Mouse (Mus musculus) lung, postnatal 4 days (tissue): ENCODE data around the gene Sppl2a.
"Not testable (repeated sequence)": the region's sequence is repeated elsewhere in the genome, so short reads cannot be mapped to it uniquely, and the experiment has no call there.

Source experiments
- DNase-seq, 2 experiments: peaks; one replicate each; pipeline ENCODE4 v3.0.0; 2021

Sppl2a gene

DNA sequence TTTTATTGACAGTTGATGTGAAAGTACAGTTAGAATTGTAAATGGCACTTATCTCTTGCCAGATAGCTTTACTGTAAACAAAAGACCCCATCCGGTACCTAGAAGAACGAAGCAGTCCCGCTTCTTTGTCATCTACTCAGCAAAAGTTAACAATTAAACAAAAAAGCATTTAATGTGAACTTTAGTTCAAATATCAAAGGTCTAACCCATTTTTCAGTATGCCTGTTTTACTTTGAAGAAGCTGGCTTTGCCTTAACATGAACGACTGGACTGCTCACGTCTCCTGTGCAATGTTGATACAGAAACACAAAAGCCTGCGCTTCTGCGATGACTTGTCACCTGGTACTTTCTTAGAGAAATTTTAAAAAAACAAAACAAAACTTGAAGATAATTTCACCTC lies 40.7 kb downstream of the Sppl2a start:
- DNase-seq, result no peak

DNA sequence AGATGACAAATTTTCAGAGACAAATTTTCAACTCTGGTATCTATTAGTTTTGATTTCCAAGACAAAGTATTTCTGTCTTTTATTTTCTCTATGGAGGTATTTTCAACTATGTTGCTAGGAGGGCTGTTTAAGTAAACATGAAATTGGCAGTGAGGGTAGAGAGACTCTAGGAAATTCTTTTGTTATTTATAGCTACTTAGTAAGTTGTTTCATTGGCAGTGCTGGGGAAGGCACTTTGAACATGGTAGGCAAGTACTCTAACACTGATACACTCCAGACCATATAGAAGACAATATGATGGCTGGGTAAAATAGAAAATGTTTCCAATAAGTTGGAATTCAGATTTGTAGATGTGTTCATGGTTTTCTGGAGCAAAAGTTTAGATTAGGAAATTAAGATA lies 41.3 kb downstream of the Sppl2a start:
- DNase-seq, result no peak

DNA sequence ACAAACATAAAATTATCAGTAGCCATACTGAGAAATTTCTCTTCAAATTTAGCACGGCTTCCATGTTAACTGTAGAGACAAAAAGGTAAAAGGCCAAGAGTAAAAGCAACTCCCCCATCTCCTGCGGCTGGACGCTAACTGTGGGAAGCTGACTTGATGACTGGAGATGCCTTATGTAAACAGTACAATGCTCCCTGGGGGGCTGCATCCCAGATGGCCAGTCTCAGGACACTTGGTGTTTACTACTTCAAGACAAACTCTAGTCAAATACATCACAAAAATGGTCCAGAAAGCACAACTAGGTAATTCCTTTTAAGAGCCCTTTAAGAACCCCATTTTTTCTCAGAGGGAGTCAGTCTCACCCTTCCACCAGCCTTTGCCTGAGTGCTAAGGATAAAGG lies 45.9 kb downstream of the Sppl2a start:
- peak in 1 of 2 experiments; percentile 26 for DNase-seq

DNA sequence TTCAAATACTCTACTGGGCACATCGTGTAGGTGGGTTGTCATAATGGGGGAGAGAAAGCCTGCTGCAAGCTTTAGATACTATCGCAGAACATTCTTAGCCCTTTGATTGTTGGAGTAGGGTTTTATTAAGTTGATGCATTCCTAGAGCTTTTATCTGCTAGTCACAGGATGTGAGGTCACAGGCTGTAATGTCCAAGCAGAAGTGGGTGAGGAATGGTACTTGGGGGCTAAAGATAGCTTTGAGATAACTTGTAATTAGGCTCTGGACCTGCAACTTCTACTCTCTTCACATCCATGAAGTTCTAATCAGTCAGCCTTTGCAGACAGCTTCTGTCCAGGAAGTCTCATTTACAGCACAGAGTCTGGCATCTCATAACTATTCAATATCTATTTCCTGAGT lies 47.2 kb downstream of the Sppl2a start:
- DNase-seq, result no peak

DNA sequence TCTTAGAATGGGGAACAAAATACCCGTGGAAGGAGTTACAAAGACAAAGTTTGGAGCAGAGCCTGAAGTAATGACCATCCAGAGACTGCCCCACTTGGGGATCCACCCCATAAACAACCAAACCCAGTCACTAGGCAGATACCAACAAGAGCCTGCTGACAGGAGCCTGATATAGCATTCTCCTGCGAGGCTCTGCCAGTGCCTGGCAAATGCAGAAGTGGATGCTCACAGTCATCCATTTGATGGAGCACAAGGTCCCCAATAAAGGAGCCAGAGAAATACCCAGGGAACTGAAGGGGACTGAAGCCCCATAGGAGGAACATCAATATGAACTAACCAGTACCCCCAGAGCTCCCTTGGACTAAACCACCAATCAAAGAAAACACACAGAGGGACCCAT lies 50.3 kb downstream of the Sppl2a start:
- not testable (repeated sequence) for DNase-seq

DNA sequence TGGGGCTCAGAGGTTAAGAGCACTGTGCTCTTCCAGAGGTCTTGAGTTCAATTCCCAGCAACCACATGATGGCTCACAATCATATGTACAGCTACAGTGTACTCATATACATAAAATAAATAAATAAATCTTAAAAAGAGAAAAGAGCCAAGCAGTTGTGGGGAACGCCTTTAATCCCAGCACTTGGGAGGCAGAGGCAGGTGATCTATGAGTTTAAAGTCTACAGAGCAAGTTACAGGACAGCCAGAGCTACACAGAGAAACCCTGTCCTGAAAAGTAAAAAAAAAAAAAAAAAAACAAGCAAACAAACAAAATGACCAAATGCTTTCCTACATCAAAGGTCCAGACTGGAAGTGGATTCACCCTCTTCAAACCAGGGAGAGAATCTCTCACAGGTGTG lies 55.0 kb downstream of the Sppl2a start:
- no peak for DNase-seq

DNA sequence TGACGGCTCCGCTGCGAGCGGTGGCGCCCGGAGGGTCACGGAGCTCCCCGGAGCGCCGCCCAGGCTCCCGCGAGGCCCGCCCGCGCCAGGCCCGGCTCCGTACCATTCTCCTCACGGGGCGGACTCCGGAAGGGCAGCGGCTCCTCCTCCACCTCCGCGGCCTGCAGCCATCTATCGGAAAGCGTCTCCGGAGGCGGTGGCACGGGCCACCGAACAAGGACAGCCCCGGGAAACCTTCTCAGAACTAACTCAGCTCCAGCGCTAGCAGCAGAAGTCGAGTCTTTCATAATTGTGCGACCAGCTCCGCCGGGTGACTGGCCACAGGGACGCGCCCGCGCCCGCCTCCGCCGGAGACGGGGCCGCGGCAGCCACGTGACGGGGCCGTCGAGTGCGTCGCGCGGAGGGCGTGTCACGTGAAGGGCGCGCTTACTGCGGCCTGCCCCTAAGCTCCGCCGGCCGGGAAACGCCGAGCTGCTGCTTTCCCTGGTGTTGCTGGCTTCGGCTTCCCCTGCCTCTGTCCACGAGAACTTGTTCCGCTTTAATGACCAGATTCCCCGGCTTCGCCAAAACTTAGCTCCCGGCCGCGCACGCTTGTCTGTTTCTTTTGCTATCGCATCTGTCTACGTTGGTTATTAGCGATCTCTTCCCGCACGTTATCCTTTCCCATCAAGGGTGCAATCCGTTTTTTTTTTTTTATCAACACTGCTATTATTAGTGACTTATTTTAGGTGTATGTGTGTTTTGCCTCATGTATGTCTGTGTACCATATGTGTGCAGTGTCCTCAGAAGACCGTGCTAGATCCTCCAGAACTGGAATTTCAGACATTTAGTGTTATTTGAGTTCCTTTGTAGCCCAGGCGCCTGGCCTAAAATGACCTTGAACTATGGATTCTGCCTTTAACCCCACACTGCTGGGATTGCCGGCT lies 56.9 kb downstream of the Sppl2a start, which contains the start of gene Trpm7:
Gene Trpm7, minus strand, starts transcription at position 360 of the 926 bp plus-strand sequence.
- peak; percentile 93 to 97 for DNase-seq

DNA sequence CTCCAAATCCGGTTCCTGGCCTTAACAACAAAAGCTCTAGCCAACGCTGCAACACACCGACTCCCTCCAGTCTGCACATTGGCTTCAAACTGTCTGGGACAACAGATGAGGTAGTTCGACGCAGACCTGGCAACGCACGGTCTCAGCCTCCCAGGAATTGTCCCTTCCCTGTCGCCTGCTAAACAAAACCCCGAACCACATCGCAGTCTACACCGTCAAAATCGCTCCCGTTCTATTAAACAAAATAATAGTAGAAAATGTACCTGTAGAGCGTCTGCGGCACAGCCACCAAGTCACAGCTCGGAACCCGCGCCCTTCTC lies 57.6 kb downstream of the Sppl2a start:
- no peak for DNase-seq

DNA sequence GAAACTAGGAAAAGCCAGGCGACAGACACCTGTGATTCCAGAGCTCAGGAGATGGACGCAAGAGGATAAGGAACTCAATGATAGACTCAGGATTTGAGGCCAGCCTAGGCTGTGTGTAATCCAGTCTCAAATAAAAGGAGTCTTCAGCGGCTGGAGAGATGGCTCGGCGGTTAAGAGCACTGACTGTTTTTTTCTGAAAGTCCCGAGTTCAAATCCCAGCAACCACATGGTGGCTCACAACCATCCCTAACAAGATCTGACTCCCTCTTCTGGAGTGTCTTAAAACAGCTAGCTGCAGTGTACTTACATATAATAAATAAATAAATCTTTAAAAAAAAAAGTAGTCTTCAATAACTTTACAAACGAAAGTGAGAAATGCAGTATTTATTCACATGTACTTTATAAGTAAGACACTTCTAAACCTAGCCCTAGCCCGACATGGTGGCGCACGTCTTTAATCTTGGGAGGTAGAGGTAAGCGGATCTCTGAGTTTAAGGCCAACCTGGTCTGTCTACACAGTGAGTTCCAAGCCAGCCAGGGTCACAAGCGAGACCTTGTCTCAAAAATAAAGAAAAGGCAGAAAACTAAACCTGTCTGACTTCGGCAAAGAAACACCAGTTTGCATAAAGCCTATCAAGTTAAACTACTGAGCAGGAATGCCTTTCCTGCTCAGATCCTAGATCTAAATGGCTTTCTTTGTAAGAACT lies 58.1 kb downstream of the Sppl2a start:
- peak in 1 of 2 experiments; percentile 5 for DNase-seq

DNA sequence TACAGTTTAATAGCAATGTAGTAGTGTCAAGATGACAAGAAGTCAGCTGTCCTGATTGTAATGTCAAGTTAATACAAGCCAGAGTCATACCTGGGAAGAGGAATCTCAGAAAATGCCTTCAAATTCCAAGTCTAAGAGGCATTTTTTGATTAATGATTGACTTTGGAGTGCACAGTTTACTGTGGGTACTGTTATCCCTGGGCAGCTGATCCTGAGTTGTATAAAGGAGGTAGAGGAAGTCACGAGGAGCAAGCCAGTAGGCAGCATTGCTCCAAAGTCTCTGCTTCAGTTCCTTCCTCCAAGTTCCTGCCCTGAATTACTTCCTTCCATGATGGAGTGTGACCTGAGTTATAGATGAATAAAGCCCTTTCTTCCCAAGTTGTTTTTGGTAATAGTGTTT lies 66.7 kb downstream of the Sppl2a start:
- no peak for DNase-seq

DNA sequence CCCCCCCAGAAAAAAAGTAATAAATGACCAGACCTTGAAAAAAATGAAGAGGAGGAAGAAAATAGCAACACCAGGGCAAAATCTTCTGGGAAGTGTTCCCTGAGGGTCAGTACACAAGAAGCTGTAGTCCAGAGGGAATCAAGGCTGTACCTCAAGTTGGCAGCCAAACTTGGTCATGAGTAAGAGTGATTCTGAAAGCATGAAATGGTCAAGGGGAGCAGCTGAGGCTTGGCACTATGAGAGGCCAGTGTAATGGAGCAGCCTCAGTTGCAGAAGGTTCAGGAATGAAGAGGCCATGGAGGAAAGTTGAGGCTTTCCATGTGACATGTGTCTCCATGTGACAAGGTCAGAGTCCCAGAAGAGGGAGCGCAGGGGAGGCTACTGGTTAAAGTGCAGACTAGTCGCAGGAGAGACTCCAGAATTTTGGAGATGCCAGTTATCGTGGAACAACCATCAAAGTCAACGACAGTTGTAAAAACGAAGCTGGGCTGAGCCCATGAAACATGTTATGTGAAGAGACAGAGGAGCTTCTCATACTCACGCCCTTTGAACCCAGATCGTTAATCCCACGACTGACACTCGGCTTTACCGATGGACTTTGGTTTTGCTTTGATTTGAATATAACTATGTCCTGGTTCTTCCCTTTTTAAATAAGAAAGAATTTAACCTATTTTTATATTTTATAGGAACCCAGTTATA lies 67.4 kb downstream of the Sppl2a start:
- no peak for DNase-seq

DNA sequence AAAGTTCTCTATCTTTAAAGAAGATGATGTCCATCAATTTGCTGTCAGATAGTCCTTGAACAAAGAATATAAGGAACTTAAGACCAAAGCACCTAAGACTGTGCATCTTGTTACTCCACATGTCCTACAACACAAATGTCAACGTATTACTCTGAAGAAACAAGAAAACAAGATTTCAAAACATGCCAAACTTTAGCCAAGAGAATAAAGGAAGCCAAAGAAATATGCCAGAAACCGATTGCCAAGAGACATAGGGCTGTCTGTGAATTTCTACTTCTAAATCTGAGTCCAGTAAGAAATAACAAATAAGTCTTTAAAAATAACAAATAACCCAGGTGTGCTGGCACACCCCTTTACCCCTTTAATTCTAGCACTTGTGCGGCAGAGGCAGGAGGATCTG lies 68.0 kb downstream of the Sppl2a start:
- DNase-seq, result no peak

DNA sequence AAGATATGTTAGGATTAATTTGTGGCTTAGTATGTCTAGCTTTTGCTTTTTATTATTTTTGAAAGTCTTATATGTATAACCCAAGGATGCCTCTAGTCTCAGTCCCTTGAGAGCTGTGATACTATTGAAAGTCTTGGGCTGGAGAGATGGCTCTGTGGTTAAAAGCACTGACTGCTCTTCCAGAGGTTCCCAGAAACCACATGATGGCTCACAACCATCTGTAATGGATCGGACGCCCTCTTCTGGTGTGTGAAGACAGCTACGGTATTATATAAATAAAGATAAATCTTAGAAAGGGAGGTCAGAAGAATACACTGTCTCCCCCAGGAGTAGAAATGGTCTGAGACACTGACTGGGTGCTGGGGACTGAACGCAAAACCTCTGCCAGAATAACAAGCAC lies 88.3 kb downstream of the Sppl2a start:
- no peak for DNase-seq
